Mouse (Mus musculus) left cerebral cortex, postnatal 4 days (tissue): ENCODE measurements around the gene Hist3h2ba. TPM values are rescaled to one million over a fixed set of nuclear protein-coding genes. Genes with fewer than 3 reads are reported as not detected.

Source experiments
- DNase-seq: peaks from one replicate; pipeline ENCODE4 v3.0.0-alpha.2; 2022
- intact Hi-C: fragments of 180-260 bp; cut with DNase I; formaldehyde crosslinking; loops from one replicate; pipeline ENCODE4 v1.15.1; 2025
- total RNA-seq, 2 experiments: library from RNA; stranded (reverse); gene quantifications; 2 replicates each; pipeline ENCODE4 v1.2.3; 2021

The Hist3h2ba gene
- total RNA-seq, 2 experiments from 2014 or later, result 299 to 314 TPM

DNA sequence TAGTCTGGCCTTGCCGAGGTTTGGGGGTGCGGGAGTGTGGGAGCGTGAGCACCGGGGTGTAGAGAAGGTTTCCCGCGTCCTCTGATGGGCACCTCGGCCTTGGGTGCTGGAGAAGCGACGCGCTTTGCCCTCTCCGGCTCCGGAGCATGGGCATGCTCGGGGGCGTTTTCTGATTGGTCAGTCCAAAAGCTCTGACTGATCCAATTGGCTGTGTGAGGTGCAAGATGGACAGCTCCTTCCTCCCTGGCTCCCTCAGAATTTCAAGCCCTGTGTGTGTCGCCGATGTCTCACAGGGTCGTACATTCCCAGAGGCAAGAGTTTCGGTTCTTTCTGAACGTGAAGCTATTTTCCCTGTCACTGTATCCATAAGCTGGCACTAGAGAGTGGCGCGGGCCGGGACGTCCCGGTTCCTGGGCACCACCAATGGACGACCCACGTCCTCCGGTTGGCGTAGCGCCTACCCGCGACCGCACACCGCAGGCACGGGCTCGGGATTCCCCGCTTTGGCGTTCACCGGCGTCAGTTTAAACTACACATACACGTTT lies 11.3 kb downstream of the Hist3h2ba start:
- DNase-seq, result peak; percentile 78
- intact Hi-C loops, result loop anchor here (10.0 kb wide), 2 partner anchors 245 to 335 kb away; partner anchors contain the start of genes 2310033P09Rik, Mrpl55 and Wnt3a

DNA sequence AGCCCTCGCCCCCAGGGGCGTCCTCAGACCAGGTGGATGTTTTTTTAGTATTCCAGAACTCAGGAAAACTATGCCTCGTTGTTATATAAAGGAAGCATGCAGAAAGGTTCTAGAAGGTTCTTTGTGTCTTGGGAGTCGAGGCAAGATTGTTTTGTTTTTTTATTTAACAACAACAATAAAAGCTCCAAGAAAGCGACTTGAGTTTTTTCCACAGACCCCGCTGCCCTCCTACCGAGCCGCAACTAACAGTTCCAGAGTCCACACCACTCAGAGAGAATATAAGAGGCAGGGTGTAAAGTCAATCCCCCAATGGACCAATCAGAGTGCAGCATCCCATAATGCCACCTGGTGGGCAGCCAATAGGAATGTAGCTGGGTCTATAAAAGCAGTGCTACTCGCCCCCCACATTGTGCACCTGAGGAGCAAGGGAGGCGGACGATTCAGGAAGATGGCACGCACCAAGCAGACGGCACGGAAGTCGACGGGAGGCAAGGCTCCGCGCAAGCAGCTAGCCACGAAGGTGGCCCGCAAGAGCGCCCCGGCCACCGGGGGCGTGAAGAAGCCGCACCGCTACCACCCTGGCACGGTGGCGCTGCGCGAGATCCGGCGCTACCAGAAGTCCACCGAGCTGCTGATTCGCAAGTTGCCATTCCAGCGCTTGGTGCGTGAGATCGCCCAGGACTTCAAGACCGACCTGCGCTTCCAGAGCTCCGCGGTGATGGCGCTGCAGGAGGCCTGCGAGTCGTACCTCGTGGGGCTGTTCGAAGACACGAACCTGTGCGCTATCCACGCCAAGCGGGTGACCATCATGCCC lies 12.9 kb downstream of the Hist3h2ba start:
- no peak for DNase-seq
- intact Hi-C loops, result loop anchor here (10.0 kb wide), 1 partner anchor 333 kb away; the partner anchor contains the start of gene Wnt3a

DNA sequence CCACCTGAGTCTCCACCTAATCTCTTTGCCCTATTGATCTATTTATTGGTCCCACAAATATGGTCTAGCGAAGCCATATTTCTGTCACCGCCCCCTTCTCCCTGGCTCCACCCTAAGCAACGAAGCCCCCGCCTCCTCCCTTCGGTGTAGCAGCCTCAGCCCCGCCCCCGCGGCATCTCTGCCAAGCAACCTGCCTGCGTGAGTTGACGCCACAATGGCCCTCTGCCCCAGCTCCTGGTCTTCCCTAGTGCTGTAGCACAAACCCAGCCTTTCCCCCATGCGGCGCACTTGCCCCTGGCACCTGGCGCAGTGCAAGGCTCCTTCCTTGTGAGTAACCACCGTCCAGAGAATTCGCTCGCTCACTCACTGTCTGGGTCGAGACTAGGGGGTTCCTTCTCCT lies 14.8 kb downstream of the Hist3h2ba start:
- intact Hi-C loops, result loop anchor here (10.0 kb wide), 1 partner anchor 331 kb away; the partner anchor contains the start of gene Wnt3a
- peak; percentile 53 for DNase-seq

DNA sequence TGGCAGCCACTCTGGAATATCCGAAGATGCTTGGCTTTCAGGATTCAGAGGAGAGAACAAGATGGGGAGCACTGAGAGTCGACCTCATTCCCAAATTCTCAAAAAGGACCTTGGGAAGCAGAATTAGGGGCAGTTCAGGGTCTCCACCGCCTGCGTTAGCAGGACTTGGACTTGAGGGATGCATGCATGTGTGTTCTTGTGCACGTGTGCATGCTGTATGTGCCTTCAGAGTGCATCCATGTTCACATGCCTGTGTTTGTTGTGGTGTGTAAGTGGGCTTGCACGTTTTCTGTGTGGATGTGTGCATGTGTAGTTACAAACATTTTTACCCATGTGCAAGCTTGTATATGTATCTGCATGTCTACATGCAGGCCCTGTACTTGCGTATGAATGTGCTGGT lies 15.5 kb downstream of the Hist3h2ba start:
- intact Hi-C loops, result loop anchor here (10.0 kb wide), 1 partner anchor 331 kb away; the partner anchor contains the start of gene Wnt3a
- no peak for DNase-seq

DNA sequence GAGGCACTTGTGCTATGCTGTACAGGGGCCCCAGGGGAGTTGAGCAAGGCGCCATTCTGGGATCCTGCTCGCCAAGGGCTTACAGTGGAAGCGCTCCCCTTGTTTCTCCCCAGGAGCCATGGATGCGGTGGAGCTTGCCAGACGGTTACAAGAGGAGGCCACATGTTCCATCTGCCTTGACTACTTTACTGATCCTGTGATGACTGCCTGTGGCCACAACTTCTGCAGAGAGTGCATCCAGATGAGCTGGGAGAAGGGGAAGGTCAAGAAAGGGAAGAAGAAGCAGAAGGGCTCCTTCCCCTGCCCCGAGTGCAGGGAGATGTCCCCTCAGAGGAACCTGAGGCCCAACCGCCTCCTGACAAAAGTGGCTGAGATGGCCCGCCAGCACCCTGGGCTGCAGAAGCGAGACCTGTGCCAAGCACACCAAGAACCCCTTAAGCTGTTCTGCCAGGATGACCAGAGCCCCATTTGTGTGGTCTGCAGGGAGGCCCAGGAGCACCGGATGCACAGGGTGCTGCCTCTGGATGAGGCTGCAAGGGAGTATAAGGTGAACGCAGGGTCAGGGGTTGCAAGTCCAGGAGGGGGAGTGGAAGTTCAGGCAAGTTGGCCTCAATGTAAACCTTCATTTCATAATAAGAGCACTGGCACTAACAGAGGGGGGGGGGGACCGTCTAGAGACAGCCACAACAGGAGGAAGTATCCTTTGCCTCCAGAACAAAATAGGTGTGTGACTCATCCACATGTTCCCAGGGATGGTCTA lies 16.5 kb downstream of the Hist3h2ba start:
- DNase-seq, result no peak
- intact Hi-C loops, result loop anchor here (10.0 kb wide), 1 partner anchor 330 kb away; the partner anchor contains the start of gene Wnt3a

DNA sequence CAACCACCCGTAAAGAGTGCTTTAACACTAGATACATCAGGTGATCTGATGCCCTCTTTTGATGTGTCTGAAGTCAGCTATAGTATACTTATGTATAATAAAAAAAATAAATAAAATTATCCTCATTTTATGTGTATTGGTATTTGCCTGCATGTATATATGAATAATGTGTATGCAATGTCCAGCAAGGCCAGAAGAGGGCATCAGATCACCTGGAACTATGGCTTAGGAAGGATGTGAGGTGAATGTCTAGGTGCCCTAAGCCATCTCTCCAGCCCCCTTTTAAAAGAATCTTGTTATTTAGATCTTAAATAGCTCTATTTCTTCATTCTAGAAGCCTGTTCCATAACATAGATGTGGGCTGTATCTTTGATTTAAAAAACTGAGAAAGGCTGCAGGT lies 18.6 kb downstream of the Hist3h2ba start:
- intact Hi-C loops, result loop anchor here (10.0 kb wide), 1 partner anchor 327 kb away; the partner anchor contains the start of gene Wnt3a

DNA sequence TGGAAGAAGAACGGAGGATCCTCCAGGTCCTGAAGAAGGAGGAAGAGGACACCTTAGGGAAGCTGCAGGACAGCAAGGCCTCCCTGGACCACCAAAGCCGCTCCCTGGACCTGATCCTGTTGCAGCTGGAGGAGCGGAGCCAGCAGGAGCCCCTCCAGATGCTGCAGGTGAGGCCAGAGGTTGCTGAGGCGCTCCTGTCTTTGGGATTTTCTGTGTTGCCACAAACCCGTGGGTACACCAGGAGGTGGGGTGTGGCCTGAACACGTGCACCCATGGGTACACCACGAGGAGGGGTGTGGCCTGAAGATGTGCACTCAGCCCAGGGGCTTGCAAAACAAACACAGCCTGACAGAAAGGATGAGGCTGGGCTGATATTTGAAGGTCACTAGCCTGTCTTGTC lies 19.8 kb downstream of the Hist3h2ba start:
- no peak for DNase-seq
- intact Hi-C loops, result loop anchor here (10.0 kb wide), 1 partner anchor 326 kb away; the partner anchor contains the start of gene Wnt3a

More for the DNA sequence above, 18.6 kb downstream of the Hist3h2ba start:
- DNase-seq, result no peak

DNA sequence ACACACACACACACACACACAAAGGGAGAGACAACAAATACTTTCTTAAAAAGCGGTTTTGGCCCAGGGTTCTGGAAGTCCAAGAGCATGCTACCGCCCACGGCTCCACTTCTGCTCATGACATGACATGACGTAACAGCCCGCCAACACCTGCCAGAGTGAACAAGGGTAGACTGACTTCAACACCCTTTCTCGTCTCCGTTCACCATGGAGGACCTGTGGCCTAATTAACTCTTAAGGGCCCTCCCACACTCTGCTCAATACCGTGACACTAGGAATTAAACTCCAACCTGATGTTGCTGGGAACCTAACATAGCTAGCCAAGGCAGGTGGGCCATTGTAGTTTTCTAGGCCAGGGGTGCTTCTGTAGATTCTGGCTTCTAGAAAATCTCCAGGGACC lies 20.3 kb downstream of the Hist3h2ba start:
- no peak for DNase-seq
- intact Hi-C loops, result loop anchor here (10.0 kb wide), 1 partner anchor 326 kb away; the partner anchor contains the start of gene Wnt3a

DNA sequence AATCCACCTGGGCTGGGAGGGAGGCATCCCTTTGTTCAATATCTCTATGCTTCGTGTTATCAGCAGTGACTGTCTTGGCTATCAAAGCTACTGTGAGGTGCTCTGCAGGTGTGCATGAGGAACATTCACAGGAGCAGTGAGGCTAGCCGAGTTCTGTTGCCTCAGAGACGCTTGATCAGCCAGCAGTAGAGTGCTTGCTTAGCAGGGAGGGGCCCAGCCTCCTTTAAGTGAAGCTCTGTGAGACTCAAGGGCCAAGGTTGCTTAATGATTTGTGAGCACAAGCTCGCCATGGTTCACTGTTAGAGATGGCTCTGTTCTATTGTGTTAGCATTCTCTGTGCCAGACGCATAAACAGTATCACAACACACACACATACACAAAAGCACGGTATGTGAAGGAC lies 20.9 kb downstream of the Hist3h2ba start:
- no peak for DNase-seq
- intact Hi-C loops, result loop anchor here (10.0 kb wide), 1 partner anchor 325 kb away; the partner anchor contains the start of gene Wnt3a

DNA sequence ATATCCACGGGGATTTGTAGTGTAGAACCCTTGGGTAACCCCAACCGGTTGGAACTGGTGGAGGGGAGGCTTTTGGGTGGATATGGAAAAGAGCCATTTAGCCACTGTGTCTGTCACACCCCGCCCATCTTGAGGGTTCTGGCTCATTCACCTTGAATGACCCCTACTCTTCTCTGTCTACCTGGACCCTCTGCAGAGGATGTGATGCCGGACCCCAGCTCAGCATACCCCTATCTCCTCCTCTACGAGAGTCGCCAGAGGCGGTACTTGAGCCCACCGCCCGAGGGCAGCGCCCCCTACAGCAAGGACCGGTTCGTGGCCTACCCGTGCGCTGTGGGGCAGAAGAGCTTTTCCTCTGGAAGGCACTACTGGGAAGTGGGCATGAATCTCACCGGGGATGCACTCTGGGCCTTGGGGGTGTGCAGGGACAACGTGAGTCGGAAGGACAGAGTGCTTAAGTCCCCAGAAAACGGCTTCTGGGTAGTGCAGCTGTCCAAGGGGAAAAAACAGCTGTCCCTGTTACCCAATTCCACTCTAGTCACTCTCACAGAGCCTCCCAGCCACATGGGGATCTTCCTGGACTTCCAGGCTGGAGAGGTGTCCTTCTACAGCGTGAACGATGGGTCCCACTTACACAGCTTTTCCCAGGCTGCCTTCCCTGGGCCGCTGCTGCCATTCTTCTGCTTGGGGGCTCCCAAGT lies 22.3 kb downstream of the Hist3h2ba start:
- intact Hi-C loops, result no loop called here

DNA sequence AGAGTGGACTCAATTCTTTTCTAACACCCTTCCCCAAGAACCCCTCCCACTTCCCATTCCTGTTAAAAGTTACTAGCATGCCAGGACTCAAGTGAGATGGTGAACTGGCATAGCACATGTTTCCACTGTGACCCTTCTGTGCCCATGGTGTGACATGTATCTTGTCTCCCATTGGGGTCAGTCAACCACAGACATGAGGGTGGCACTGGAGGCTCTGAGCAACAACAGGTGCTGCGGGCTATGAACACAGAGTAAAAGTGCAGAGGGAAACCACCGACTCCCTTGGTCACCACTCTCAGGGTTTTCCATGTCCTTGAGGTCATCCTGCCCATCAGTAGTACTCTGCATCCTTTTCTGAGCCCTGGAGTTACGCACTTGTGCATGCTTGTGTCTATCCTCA lies 23.1 kb downstream of the Hist3h2ba start:
- intact Hi-C loops, result no loop called here
- DNase-seq, result no peak

More for the DNA sequence above, 22.3 kb downstream of the Hist3h2ba start:
- no peak for DNase-seq

DNA sequence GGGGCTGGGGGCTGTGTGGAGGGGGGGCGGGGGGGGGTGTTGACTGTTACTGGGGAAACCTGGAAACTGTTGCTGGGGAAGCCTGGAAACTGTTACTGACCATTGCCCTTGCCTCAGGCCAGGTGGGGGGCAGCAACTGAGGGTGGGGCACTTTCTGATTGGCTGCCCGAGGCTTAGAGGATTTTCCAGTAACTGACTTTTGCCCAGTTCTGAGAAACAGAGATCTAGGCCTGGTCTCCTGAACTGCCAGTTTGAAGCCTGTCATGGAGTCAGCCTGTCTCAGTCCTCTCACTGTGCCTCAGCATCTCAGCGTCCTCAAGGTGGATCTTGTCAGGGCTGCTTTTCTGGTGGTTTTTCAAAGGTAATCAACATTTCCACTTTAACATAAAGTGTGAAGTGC lies 25.7 kb downstream of the Hist3h2ba start:
- intact Hi-C loops, result no loop called here
- DNase-seq, result no peak

DNA sequence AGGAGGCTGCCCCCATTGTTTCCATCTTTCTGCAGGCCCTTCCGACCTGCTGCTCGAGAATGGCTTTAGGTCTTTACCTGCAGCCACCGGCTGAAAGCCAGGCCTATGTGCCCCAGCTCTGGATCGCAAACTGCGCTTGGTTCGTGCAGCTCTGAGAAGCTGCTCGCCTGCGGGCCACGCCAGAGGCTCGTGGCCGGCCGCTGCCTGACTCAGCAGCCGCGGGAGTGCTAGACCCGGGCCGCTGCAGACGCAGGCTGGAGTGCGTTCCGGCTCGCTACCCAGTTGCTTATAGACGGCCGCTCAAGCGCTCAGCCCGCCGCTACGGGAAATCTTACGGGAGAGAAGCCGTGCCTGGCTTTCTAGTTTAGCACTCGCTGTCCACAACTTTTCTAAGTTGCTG lies 28.4 kb downstream of the Hist3h2ba start:
- DNase-seq, result no peak

DNA sequence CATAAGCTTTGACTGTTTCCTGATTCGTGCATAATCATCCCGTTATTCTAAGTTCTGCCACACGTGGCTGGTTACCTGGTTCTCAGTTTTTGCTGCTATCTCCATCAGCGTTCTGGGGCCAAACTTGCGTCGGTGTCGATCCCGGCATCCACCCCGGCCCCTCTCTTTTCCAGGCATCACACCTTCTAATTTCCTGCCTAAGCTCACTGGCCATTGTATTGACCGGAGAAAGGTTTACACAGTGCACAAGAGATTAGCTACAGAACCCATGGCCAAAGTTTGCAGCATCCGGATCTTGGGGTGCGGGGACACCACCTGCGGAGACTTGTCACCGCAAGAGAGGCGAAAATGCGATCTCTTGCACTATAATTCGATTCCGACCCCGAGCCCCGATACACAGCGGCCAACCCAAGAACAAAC lies 28.9 kb downstream of the Hist3h2ba start:
- DNase-seq, result no peak
- intact Hi-C loops, result no loop called here

More for the DNA sequence above, 28.4 kb downstream of the Hist3h2ba start:
- intact Hi-C loops, result no loop called here

DNA sequence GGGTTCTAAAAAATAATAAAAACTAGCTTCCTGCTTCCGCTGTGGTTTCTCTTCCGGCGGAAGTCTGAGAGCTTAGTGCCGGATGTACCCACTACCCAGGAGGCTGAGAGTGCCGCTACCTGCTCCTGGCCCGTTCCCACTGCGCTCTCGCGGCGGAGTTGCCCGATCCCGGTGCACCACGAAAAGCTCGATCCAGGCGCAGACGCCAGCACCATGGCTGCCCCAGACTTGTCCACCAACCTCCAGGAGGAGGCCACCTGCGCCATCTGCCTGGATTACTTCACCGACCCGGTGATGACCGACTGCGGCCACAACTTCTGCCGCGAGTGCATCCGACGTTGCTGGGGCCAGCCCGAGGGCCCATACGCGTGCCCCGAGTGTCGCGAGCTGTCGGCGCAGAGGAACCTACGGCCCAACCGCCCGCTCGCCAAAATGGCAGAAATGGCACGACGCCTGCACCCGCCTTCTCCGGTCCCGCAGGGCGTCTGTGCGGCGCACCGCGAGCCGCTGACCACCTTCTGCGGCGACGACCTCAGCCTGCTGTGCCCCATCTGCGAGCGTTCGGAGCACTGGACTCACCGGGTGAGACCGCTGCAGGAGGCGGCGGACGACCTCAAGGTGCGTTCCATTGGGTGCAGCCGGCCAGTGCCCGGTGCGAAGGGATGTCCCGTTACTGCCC lies 29.4 kb downstream of the Hist3h2ba start, which contains the start of gene Trim11:
Trim11 (plus strand) TSS at position 67 of the 679 bp plus-strand sequence.
- peak; percentile 47 for DNase-seq
- intact Hi-C loops, result no loop called here

DNA sequence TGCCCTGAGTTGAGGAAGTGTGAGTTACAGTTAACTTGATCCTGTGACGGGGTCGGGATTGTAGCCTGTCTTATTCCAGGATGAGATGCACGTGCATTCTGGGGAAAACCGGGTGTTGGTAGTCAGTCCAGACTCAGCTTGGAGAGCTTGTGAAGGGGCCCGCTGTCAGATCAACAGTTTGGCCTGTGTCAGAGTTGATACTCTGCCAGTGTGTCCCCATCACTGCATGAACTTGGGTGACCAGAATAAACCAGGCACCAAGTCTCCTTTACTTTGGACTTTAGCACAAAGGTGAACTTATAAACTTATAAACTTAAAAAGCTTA lies 29.9 kb downstream of the Hist3h2ba start:
- no peak for DNase-seq
- intact Hi-C loops, result no loop called here

DNA sequence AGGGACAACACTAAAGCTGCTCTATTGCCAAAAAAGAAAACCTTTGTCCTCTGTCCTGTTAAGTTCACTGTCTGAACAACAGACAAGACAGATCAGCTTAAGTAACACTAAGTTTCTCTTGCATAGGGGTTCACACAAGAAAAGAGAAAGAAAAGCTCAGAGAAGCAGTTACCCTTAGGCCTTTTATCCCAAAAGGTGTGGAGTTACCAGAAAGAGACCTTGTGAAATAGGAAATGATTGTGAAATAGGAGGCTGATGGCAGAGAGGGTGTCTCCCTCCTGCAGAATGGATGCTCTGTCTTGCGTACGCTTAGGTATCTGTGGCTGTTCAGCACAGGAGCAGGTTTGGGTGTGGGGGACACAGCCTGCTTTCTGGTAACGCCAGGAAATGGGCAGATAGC lies 30.5 kb downstream of the Hist3h2ba start:
- intact Hi-C loops, result no loop called here
- DNase-seq, result no peak

DNA sequence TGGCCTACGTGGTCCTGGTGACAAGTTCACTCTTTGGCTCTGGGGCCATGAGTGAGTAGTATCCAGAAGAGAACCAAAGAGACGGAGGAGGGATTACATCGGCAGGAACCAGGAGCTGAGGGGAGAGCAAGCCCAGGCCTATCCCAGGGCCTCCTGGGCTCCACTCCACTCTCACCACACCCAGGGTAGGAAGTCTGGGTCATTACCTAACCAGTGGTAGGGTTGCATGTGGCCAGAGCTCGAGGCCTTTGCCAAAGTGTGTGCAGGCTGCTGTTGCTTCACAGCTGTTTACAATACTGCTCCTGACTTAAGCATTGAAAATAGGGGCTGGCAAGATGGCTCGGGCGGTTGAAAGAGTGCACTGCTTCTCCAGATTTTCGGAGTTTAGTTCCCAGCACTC lies 30.9 kb downstream of the Hist3h2ba start:
- intact Hi-C loops, result no loop called here

DNA sequence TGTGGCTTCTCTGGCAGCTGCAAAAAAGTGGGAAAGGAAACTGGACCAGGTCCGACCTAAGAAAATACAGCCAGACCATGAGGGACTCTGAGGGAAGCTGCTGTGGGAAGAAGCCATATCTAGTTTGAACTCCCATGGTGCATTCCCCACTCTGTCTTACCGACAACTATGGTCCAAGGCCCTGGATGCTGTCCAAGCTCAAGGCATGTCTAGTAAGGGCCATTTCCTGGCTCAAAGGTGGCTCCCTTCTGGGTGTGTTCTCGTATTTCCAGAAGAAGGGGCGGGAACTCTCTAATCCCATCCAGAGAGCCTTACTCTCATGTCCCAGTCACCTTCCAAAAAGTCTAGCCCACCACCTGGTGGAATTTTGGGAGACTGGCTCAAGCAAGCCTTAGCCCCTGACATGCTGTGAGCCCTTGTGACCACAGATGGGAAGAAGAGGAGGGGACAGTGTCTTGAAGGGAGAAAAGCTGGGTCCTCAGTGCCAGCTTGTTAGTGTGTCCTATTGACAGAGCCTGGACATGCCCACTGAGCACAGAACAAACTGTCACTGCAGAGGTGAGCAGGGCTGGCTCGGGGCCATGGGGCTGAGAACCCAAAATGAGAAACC lies 31.8 kb downstream of the Hist3h2ba start:
- intact Hi-C loops, result no loop called here
- DNase-seq, result no peak

More for the DNA sequence above, 30.9 kb downstream of the Hist3h2ba start:
- no peak for DNase-seq
